Mouse (Mus musculus) olfactory bulb, adult 2 months (tissue): ENCODE results near the gene Kat2b. TPM values are rescaled to one million over a fixed set of nuclear protein-coding genes. Genes with fewer than 3 reads are reported as not detected.
"Not testable (repeated sequence)": the region's sequence is repeated elsewhere in the genome, so short reads cannot be mapped to it uniquely, and the experiment has no call there.

Experiments
- H3K27ac ChIP-seq: fragments of 200-500 bp; 2 replicates; pipeline ENCODE4 v1.5.1; 2012; ENCODE audit warnings: low read depth, low read length; ENCODE audit not compliant: insufficient read depth
- H3K4me1 ChIP-seq: fragments of 200-500 bp; 2 replicates; pipeline ENCODE4 v1.6.1; 2012; ENCODE audit warnings: low read length; ENCODE audit not compliant: control insufficient read depth, insufficient read depth
- H3K4me3 ChIP-seq: fragments of 200-500 bp; 2 replicates; pipeline ENCODE4 v1.5.1; 2012; ENCODE audit warnings: mild to moderate bottlenecking, low read depth, low read length, moderate library complexity; ENCODE audit not compliant: insufficient read depth
- CTCF ChIP-seq: fragments of 200-500 bp; IDR thresholded peaks from 2 replicates; pipeline ENCODE4 v1.5.1; 2012; ENCODE audit warnings: low read depth, mild to moderate bottlenecking, low read length, moderate library complexity; ENCODE audit not compliant: insufficient read depth
- POLR2A ChIP-seq: fragments of 200-500 bp; IDR thresholded peaks from 2 replicates; pipeline ENCODE4 v1.6.1; 2012; ENCODE audit warnings: mild to moderate bottlenecking, low read depth, low read length, moderate library complexity; ENCODE audit not compliant: insufficient read depth
- WGBS: fragments of 180-500 bp; shearing (Covaris S2); methylation state at CpG from one replicate; pipeline ENCODE4 v1.1.7; 2018; 5-methylcytosine and 5-hydroxymethylcytosine counted together
- polyA plus RNA-seq: library from polyadenylated mRNA; stranded (reverse); fragments of >200 nt; gene quantifications from 2 replicates; pipeline ENCODE4 v1.2.4, GENCODE M21; 2012; ENCODE audit warnings: low replicate concordance; ENCODE audit not compliant: missing spikeins, insufficient read depth, insufficient read length

Kat2b gene
- polyA plus RNA-seq, 1 experiment, result not detected

DNA sequence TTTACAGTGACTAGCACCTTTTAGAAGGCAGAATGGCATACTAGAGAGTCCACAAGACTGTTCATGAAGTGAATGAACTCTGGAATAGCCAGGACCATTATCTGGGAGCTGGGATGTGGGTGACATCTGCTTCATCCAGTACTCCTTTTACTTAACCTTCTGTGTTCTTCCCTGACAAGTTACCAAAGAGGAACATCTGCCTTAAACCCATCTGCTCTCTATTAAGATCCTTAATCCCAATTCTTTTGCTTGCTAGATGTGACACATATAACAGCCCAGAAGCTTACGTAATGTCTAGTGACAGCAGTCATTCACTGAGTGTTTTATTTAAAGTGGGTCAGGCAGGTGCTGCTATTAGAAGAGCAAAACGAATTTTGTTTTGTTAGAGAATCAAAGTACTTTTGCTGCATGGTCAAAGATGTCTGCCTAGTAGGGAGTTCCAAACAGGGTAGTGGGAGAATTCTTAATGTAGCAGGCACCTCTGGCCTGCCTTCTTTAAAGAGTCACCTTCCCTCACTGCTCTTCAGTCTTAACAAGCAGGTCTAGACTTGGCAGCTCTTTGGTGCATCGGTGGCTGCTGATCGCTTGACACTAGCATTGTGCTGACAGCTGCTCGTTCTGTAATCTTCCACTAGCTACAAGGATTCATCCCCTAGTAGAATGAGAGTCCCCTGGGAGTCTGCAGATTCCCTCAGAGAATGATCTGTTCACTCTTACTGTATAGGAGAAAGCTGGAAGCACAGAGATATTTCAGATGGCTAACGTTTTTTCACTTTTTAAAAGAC, 94.6 kb downstream of the Kat2b start:
- 0 out of 2 replicates have a peak, but pooled peaks cover 2% of the 10 kb centered on the region for H3K4me1 ChIP-seq
- no peak for TF ChIP-seq POLR2A
- no peak for TF ChIP-seq CTCF
- no peak overlapping the region for H3K27ac ChIP-seq
- H3K4me3 ChIP-seq, result no peak overlapping the region
- 74% methylated on average over 6 of the region's 6 CpGs for WGBS

- Histone ChIP-seq H3K27ac (no peak overlapping the region), H3K4me3 (no peak overlapping the region), H3K4me1 (0 out of 2 replicates have a peak, but pooled peaks cover 2% of the 10 kb centered on the region)
- 61% methylated on average over 3 of the region's 3 CpGs for WGBS
- no peak for TF ChIP-seq CTCF
- no peak for TF ChIP-seq POLR2A
Observed at GRCm38 (mm10) chr17:53664267-53664666, 97.6 kb downstream of the Kat2b start.

GRCm38 (mm10) chr17:53664703-53665382, 98.2 kb downstream of the Kat2b start:
- WGBS, result 43% methylated on average over 2 of the region's 2 CpGs
- no peaks in the 10 kb centered on the region for H3K4me1 ChIP-seq
- no peak overlapping the region for H3K27ac ChIP-seq
- H3K4me3 ChIP-seq, result no peak overlapping the region
- TF ChIP-seq POLR2A, result no peak
- TF ChIP-seq CTCF, result no peak

DNA sequence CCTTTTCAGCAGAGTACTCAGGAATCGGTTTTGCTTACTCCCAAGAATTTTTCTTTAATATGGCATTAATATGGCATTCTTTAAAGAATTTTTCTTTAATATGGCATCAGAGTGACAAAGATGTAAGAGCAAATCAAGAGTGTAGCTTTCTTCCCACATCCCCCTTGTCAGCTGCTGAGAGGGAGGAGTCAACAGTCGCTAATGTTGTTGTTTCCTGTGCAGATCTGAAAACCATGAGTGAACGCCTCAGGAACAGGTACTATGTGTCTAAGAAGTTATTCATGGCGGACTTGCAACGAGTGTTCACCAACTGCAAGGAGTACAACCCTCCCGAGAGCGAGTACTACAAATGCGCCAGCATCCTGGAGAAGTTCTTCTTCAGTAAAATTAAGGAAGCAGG, 103.8 kb downstream of the Kat2b start:
- Histone ChIP-seq H3K4me1 (no peaks in the 10 kb centered on the region), H3K4me3 (no peak overlapping the region), H3K27ac (no peak overlapping the region)
- 90% methylated on average over 8 of the region's 8 CpGs for WGBS
- TF ChIP-seq POLR2A (no peak), CTCF (no peak)

DNA sequence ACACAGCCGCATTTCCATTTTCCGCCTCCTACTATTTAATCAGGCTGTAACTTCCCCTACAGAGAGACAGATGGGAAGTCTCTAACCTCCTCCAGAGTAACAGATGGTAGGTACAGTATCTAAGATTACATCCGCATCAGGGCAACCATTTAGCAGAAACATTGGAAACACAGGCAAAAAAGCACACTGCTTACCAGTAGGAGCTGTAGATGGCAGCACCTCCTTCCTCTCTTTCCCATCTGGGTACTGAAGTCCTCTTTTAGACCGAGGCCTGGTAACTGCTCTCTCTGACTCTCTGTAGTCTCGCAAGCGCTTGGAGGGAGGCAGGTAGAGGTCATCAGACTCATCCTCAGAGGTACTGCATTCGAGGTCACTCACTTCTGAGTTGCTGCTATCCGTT, 112.1 kb downstream of the Kat2b start:
- WGBS, result 56% methylated on average over 8 of the region's 8 CpGs
- TF ChIP-seq CTCF (no peak), POLR2A (no peak)
- H3K27ac ChIP-seq, result no peak overlapping the region
- H3K4me1 ChIP-seq, result no peaks in the 10 kb centered on the region
- no peak overlapping the region for H3K4me3 ChIP-seq

GRCm38 (mm10) chr17:53688321-53688720, 121.7 kb downstream of the Kat2b start:
- H3K4me3 ChIP-seq, result no peak overlapping the region
- WGBS, result 7% methylated on average over 1 of the region's 1 CpGs
- H3K4me1 ChIP-seq, result peaks cover 3% of the 10 kb centered on the region
- H3K27ac ChIP-seq, result no peak overlapping the region
- TF ChIP-seq POLR2A (no peak), CTCF (no peak)

GRCm38 (mm10) chr17:53688877-53689802, 122.5 kb downstream of the Kat2b start, which contains the start of gene Sgo1:
Gene Sgo1 (minus strand): TSS chr17:53689333.
- Histone ChIP-seq H3K4me1 (peaks cover 3% of the 10 kb centered on the region), H3K27ac (peak within 1 kb of the TSS; percentile 95), H3K4me3 (peak within 1 kb of the TSS; percentile 84)
- TF ChIP-seq POLR2A, result peak; percentile 88
- TF ChIP-seq CTCF, result 0 out of 2 replicates have a peak, but pooled peaks have one; percentile 22
- WGBS, result under 1% methylated on average over 78 of the region's 78 CpGs

DNA sequence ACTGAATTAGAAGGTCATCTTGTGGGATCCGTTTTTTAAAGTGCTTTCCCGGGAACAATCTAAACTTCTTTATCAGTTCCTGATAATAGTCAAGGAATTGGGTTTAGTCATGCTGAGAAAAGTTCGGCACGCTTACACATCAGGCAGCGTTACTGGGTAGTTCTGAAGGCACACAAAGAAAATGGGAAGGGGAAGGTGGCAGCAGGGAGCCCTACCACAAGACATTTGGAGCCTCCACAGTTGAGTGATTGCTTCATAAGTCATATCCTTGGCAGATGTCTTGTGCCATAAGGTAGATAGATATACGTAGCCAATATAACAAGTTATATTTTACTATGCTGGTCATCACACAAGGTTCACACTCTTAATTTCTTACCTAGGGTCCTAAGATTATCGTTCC, 123.3 kb downstream of the Kat2b start:
- TF ChIP-seq CTCF (no peak), POLR2A (no peak)
- H3K4me3 ChIP-seq, result peak overlapping the region; percentile 84
- peaks cover 3% of the 10 kb centered on the region for H3K4me1 ChIP-seq
- 23% methylated on average over 7 of the region's 7 CpGs for WGBS
- peak overlapping the region; percentile 95 for H3K27ac ChIP-seq

GRCm38 (mm10) chr17:53694039-53694438, 127.4 kb downstream of the Kat2b start:
- H3K4me1 ChIP-seq, result peaks cover under 1% of the 10 kb centered on the region
- H3K4me3 ChIP-seq, result no peak overlapping the region
- WGBS, result 79% methylated on average over 2 of the region's 2 CpGs
- H3K27ac ChIP-seq, result no peak overlapping the region
- no peak for TF ChIP-seq CTCF
- TF ChIP-seq POLR2A, result no peak

DNA sequence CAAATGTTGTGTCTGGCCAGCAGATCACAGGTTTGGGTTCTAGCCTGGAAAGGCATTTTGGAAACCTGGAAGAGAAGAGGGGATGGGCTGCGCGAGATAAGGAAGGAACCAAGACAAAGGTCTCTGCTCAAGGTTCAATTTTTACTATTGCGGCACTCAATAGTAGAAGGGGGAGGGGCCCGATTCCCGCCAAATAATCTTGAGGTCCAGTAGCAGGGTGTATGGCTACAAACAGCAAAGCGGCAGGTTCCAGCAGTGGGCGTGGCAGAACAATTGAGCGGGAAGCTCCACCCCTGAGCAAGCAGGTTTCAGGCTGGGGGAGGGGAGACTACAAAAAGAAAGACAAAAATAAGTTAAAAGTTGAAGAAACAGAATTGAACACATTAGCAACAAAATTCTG, 130.9 kb downstream of the Kat2b start:
- not testable (repeated sequence) for H3K27ac ChIP-seq, H3K4me3 ChIP-seq, H3K4me1 ChIP-seq
- 90% methylated on average over 8 of the region's 8 CpGs for WGBS
